Mouse (Mus musculus): ENCODE data around the gene Tln2.

- TF ChIP-seq POLR2A (IDR thresholded peaks at IDR 0.05; ENCODE audit: insufficient read depth, low read length), result no peak
- no peak for TF ChIP-seq CTCF (IDR thresholded peaks at IDR 0.05; ENCODE audit: low read depth, low read length)
Observed at GRCm38 (mm10) chr9:67302386-67302989, 257.0 kb downstream of the Tln2 start.

Data from ES-Bruce4 (cell line).